Mouse (Mus musculus) bone marrow macrophage, adult 2 months (primary cell): ENCODE data around the gene Btn1a1. TPM values are rescaled to one million over a fixed set of nuclear protein-coding genes. Genes with fewer than 3 reads are reported as not detected.

Experiments used
- H3K27ac ChIP-seq: 2 replicates; pipeline ENCODE4 v1.5.1; 2012; ENCODE audit warnings: low read depth, low read length; ENCODE audit not compliant: insufficient read depth
- H3K4me1 ChIP-seq: 2 replicates; pipeline ENCODE4 v1.6.1; 2012; ENCODE audit warnings: low read length; ENCODE audit not compliant: control insufficient read depth, insufficient read depth
- H3K4me3 ChIP-seq: 2 replicates; pipeline ENCODE4 v1.5.1; 2012; ENCODE audit warnings: mild to moderate bottlenecking, low read length, moderate library complexity; ENCODE audit not compliant: insufficient read depth
- CTCF ChIP-seq: IDR thresholded peaks from 2 replicates; pipeline ENCODE4 v1.5.1; 2012; ENCODE audit warnings: low read depth, mild to moderate bottlenecking, low read length, moderate library complexity
- POLR2A ChIP-seq: IDR thresholded peaks from 2 replicates; pipeline ENCODE4 v1.6.1; 2012; ENCODE audit warnings: mild to moderate bottlenecking, low read depth, low read length, borderline replicate concordance
- polyA plus RNA-seq: library from polyadenylated mRNA; stranded (reverse); fragments of >200 nt; gene quantifications from 2 replicates; pipeline ENCODE4 v1.2.4, GENCODE M21; 2012; ENCODE audit not compliant: missing spikeins, insufficient read depth, insufficient read length

Gene Btn1a1
- polyA plus RNA-seq, 1 experiment = not detected

DNA sequence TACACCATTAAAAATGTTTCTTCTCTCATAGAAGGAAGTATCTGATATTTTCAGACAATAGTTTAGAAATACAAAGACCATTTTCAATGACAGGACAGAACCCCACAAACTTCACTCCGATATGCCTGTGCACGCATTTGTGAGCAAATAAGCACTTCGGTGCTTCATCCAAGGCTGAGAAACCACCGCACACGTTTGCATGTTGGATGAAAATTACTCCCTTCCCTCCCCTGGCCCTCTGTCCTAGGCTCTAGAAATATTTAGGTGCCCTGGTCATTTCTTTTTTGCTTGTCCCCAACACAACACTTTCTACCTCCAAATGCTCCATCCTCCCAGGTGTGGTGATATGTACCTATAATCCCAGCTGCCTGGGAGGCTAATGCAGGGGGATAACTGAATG is 35.8 kb upstream of the Btn1a1 start:
- Histone ChIP-seq H3K4me1 (peaks cover 17% of the 10 kb centered on the region), H3K27ac (no peak overlapping the region), H3K4me3 (no peak overlapping the region)
- TF ChIP-seq CTCF (no peak), POLR2A (no peak)

DNA sequence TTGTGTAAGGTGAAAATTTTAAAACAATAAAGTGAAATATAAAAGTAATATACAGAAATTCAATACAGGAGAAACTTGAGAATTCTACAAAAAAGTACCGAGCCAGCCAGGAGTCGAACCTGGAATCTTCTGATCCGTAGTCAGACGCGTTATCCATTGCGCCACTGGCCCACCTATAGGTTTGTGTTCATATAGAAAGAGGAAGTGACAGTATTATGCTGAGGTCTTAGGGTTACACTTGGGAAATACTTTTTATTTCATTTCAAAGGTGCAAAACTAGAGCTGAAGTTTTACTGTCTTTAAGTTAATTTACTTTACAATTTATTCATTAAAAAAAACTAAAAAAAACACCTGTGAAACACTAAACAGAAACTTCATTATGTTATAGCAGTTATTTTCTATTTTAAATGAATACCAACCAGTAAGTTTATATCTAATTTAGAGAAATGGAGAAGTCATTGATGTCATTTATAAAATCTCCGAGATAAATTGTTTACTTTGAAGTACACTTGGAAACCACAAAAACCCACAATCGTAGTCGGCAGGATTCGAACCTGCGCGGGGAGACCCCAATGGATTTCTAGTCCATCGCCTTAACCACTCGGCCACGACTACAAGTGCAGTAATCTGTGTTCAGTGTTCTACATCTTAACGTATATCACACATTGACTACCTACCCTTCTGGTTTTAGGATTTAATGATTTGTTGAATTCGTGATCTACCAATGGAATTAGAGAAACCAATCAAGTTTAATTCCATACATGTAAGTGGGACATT is 34.9 kb upstream of the Btn1a1 start:
- Histone ChIP-seq H3K4me1 (peaks cover 17% of the 10 kb centered on the region), H3K4me3 (no peak overlapping the region), H3K27ac (no peak overlapping the region)
- TF ChIP-seq POLR2A = no peak
- no peak for TF ChIP-seq CTCF

DNA sequence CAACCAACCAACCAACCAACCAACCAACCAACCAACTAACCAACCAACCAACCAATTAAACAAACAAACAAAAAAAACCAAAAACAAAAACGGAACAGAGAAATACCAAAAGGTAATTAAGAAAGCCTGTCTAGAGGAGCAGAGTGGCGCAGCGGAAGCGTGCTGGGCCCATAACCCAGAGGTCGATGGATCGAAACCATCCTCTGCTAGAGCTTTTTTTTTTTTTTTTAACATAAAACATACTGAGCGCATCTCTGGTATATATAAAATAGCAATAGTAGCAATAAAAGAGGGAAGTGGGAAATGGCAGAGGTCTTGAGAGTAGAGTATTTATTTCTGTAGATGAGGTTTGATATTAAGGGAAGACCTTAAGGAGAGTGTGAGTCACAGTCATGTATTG is 34.2 kb upstream of the Btn1a1 start:
- no peak for TF ChIP-seq POLR2A
- TF ChIP-seq CTCF = no peak
- Histone ChIP-seq H3K4me3 (no peak overlapping the region), H3K27ac (no peak overlapping the region), H3K4me1 (peaks cover 17% of the 10 kb centered on the region)

DNA sequence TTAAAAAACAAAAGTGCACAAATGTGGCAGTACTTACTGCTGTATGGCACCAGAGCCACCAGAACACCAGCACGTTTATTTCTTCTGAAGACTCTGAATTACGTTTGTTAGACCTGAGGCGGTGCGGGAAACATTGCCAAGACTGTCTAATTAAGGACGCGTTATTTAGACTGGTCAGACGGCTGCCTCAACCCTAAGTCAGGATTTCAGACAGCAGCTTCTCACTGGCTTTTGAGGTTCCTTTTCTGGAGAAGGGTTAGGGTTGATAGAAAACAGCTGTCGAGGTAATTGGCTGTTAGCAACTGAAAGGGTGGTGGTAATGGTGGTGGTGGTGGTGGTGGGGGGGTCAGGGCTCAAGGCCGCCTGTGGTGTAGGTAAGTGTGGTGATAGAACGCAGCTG is 33.0 kb upstream of the Btn1a1 start:
- TF ChIP-seq POLR2A (no peak), CTCF (no peak)
- H3K27ac ChIP-seq = no peak overlapping the region
- H3K4me3 ChIP-seq = peak overlapping the region; percentile 40; the same call in 1 of the 2 replicates
- H3K4me1 ChIP-seq = peaks cover 15% of the 10 kb centered on the region

DNA sequence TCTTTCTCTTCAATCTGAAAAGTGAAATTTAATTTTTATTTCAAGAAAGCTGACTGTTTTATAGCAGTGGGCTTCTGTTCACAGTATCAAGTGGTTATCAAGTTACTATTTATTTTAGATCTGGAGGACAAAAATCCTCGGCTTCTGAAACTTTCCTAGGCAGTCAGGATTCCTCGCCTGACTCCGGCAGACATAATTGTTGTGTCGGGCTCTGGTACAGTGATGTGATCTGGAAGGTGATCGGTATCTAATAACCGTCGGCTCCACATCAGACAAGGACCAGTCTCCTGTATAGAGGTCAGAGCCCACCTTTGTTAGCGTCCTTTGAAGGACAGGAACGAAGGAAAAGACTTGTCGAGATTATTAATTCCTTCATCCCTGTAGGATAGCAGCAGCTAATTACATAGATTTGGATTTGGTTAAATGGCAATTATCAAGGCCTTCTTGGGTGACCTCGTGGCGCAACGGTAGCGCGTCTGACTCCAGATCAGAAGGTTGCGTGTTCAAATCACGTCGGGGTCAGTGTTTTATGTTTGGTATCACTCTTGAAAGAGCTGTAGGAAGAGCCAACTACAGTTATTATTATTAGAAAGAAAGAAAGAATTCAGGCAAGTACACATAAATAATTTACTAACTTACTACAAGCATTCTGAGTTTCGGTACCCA is 32.1 kb upstream of the Btn1a1 start:
- Histone ChIP-seq H3K4me1 (peaks cover 15% of the 10 kb centered on the region), H3K4me3 (peak overlapping the region; percentile 40; the same call in 1 of the 2 replicates), H3K27ac (no peak overlapping the region)
- no peak for TF ChIP-seq CTCF
- TF ChIP-seq POLR2A = no peak

DNA sequence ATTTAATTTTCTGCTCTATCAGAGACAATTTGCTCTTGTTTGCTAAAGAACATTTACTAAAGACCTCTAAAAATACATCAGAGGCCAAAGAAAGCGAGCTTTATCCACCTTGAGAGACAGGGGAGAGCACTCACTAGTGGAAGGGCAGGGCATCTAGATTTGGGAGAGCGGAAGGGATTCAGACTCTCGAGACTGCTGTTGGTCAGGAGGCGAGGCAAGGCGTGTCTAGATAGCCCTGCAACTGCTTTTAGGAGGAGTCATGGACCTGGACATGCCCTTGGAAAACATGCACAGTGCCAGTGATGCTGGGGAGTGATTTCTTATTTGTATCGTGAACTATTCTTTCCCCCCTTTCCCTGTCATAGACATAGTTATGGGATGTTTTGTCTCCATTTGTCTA is 29.8 kb upstream of the Btn1a1 start:
- H3K4me3 ChIP-seq = no peak overlapping the region
- TF ChIP-seq POLR2A (no peak), CTCF (no peak)
- no peak overlapping the region for H3K27ac ChIP-seq
- H3K4me1 ChIP-seq = peaks cover 15% of the 10 kb centered on the region

DNA sequence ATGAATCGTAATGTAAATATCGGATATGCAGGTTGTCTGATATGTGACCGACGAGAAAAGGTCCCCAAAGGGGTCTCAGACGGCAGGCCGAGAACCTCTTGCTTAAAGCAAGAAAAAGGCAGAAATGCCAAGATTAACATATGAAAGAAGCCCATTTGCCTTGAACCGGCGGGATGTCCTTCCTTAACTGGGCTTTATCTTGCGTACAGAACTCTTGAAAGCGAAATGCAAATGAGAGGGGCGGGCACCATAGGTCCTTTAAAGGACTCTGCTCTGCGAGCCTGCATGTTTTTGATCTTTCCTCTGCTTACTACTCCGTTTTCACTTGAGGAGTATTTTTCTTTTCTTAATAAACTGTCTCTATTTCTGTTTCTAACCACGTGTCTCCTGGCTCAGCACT is 26.3 kb upstream of the Btn1a1 start:
- H3K4me1 ChIP-seq = peaks cover 13% of the 10 kb centered on the region
- TF ChIP-seq CTCF (no peak), POLR2A (no peak)
- H3K4me3 ChIP-seq = no peak overlapping the region
- 0 out of 2 replicates have a peak overlapping the region, but pooled peaks have one; percentile 9 for H3K27ac ChIP-seq

DNA sequence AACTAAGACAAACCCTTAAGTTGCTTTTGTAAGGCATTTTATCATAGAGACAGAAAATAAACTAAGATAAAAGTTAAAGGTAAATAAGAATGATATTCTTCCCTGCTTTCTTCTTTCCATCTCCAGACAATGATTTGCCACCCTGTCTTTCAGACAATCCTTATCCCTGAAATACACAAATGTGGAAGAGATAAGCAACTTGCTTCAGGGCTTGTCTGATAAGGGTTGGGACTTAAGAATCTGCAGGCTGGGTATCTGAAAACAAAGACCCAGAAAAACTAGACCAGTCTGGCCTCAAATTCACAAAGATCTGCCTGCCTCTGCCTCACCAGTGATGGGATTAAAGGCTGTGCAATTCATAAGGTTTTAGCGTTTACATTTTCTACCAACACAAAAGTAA is 25.6 kb upstream of the Btn1a1 start:
- no peak overlapping the region for H3K4me3 ChIP-seq
- H3K27ac ChIP-seq = no peak overlapping the region
- H3K4me1 ChIP-seq = peaks cover 10% of the 10 kb centered on the region
- TF ChIP-seq POLR2A (no peak), CTCF (no peak)

DNA sequence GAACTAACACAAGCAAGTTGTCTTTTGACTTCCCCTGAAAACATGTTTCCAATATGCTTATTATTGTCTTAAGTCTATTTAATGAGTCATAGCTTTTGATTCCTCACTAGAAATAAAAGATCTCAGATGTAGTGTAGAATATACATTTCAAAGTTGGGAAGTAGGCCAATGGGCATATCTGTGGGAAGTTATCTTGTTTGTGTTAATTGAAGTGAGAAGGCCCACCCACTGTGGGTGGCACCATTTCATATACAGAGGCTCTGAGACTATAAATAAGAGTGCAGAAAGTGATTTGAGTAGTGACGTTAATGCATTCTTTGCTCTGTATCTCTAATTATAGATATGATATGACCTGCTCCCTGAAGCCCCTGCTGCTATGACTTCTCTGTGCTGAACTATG is 25.2 kb upstream of the Btn1a1 start:
- no peak overlapping the region for H3K27ac ChIP-seq
- TF ChIP-seq CTCF (no peak), POLR2A (no peak)

More for the DNA sequence above, 25.2 kb upstream of the Btn1a1 start:
- no peak overlapping the region for H3K4me3 ChIP-seq
- H3K4me1 ChIP-seq = peaks cover 10% of the 10 kb centered on the region
